Mouse (Mus musculus): ENCODE data around the gene Egf. TPM values are rescaled to one million over a fixed set of nuclear protein-coding genes. Genes with fewer than 3 reads are reported as not detected.
A peak's percentile ranks its signal among the peaks of the same experiment; 100 is the strongest.

Gene Egf
- polyA plus RNA-seq, 1 experiment from 2014 or later = 1.1 TPM

GRCm38 (mm10) chr3:129650293-129650612, 104.9 kb downstream of the Egf start:
- Histone ChIP-seq H3K9ac (ENCODE audit: low read length) (no peak overlapping the region), H3K4me3 (ENCODE audit: low read depth, low read length) (no peak overlapping the region), H3K27ac (ENCODE audit: low read depth, low read length) (no peak overlapping the region), H3K27me3 (ENCODE audit: control insufficient read depth, insufficient read depth, low read length) (no peaks in the 10 kb centered on the region), H3K4me1 (ENCODE audit: control insufficient read depth, insufficient read depth, low read length) (no peaks in the 10 kb centered on the region), H3K9me3 (ENCODE audit: control insufficient read depth, low read length) (no peaks in the 10 kb centered on the region), H3K4me2 (no peak overlapping the region), H3K36me3 (ENCODE audit: control insufficient read depth, insufficient read depth, low read length) (no peaks in the 10 kb centered on the region)
- ATAC-seq (ENCODE audit: low FRiP score) = no peak
- DNase-seq (ENCODE audit: low spot score, missing footprints) = no peak

GRCm38 (mm10) chr3:129649586-129650292, 105.4 kb downstream of the Egf start:
- no peaks in the 10 kb centered on the region for H3K4me1 ChIP-seq (ENCODE audit: control insufficient read depth, insufficient read depth, low read length)
- H3K4me2 ChIP-seq = no peak overlapping the region
- H3K9me3 ChIP-seq (ENCODE audit: control insufficient read depth, low read length) = no peaks in the 10 kb centered on the region
- H3K4me3 ChIP-seq (ENCODE audit: low read depth, low read length) = no peak overlapping the region
- no peak overlapping the region for H3K27ac ChIP-seq (ENCODE audit: low read depth, low read length)
- no peak for DNase-seq (ENCODE audit: low spot score, missing footprints)
- H3K9ac ChIP-seq (ENCODE audit: low read length) = no peak overlapping the region
- H3K27me3 ChIP-seq (ENCODE audit: control insufficient read depth, insufficient read depth, low read length) = no peaks in the 10 kb centered on the region
- no peaks in the 10 kb centered on the region for H3K36me3 ChIP-seq (ENCODE audit: control insufficient read depth, insufficient read depth, low read length)
- 62% methylated on average over 8 of the region's 8 CpGs for WGBS
- ATAC-seq (ENCODE audit: low FRiP score) = no peak

- Histone ChIP-seq H3K4me3 (ENCODE audit: low read depth, low read length) (no peak overlapping the region), H3K9me3 (ENCODE audit: control insufficient read depth, low read length) (no peaks in the 10 kb centered on the region), H3K4me1 (ENCODE audit: control insufficient read depth, insufficient read depth, low read length) (no peaks in the 10 kb centered on the region), H3K4me2 (no peak overlapping the region), H3K27me3 (ENCODE audit: control insufficient read depth, insufficient read depth, low read length) (no peaks in the 10 kb centered on the region), H3K36me3 (ENCODE audit: control insufficient read depth, insufficient read depth, low read length) (no peaks in the 10 kb centered on the region), H3K27ac (ENCODE audit: low read depth, low read length) (no peak overlapping the region), H3K9ac (ENCODE audit: low read length) (no peak overlapping the region)
- ATAC-seq (ENCODE audit: low FRiP score) (no peak), DNase-seq (ENCODE audit: low spot score, missing footprints) (no peak)
- WGBS = 79% methylated on average over 5 of the region's 5 CpGs
These were observed 106.5 kb downstream of the Egf start for GRCm38 (mm10) chr3:129648598-129648997.

GRCm38 (mm10) chr3:129647312-129647711, 107.8 kb downstream of the Egf start:
- 86% methylated on average over 10 of the region's 10 CpGs for WGBS

GRCm38 (mm10) chr3:129646781-129647180, 108.3 kb downstream of the Egf start:
- Histone ChIP-seq H3K9me3 (ENCODE audit: control insufficient read depth, low read length) (no peaks in the 10 kb centered on the region), H3K27ac (ENCODE audit: low read depth, low read length) (no peak overlapping the region), H3K4me1 (ENCODE audit: control insufficient read depth, insufficient read depth, low read length) (no peaks in the 10 kb centered on the region), H3K4me3 (ENCODE audit: low read depth, low read length) (no peak overlapping the region), H3K4me2 (no peak overlapping the region), H3K36me3 (ENCODE audit: control insufficient read depth, insufficient read depth, low read length) (no peaks in the 10 kb centered on the region), H3K27me3 (ENCODE audit: control insufficient read depth, insufficient read depth, low read length) (no peaks in the 10 kb centered on the region), H3K9ac (ENCODE audit: low read length) (no peak overlapping the region)
- 91% methylated on average over 5 of the region's 5 CpGs for WGBS
- DNase-seq (ENCODE audit: low spot score, missing footprints) (no peak), ATAC-seq (ENCODE audit: low FRiP score) (no peak)

More at GRCm38 (mm10) chr3:129647312-129647711, 107.8 kb downstream of the Egf start:
- H3K9me3 ChIP-seq (ENCODE audit: control insufficient read depth, low read length) = no peaks in the 10 kb centered on the region
- no peaks in the 10 kb centered on the region for H3K4me1 ChIP-seq (ENCODE audit: control insufficient read depth, insufficient read depth, low read length)
- no peak for DNase-seq (ENCODE audit: low spot score, missing footprints)
- no peak overlapping the region for H3K4me2 ChIP-seq
- H3K27me3 ChIP-seq (ENCODE audit: control insufficient read depth, insufficient read depth, low read length) = no peaks in the 10 kb centered on the region
- no peak for ATAC-seq (ENCODE audit: low FRiP score)
- H3K27ac ChIP-seq (ENCODE audit: low read depth, low read length) = no peak overlapping the region
- no peak overlapping the region for H3K9ac ChIP-seq (ENCODE audit: low read length)
- H3K4me3 ChIP-seq (ENCODE audit: low read depth, low read length) = no peak overlapping the region
- H3K36me3 ChIP-seq (ENCODE audit: control insufficient read depth, insufficient read depth, low read length) = no peaks in the 10 kb centered on the region

GRCm38 (mm10) chr3:129645409-129645808, 109.7 kb downstream of the Egf start:
- no peak for ATAC-seq (ENCODE audit: low FRiP score)
- no peaks in the 10 kb centered on the region for H3K9me3 ChIP-seq (ENCODE audit: control insufficient read depth, low read length)
- 63% methylated on average over 3 of the region's 3 CpGs for WGBS

GRCm38 (mm10) chr3:129641621-129642020, 113.5 kb downstream of the Egf start:
- 91% methylated on average over 7 of the region's 7 CpGs for WGBS
- DNase-seq (ENCODE audit: low spot score, missing footprints) = no peak
- H3K27ac ChIP-seq (ENCODE audit: low read depth, low read length) = no peak overlapping the region
- H3K4me2 ChIP-seq = no peak overlapping the region
- ATAC-seq (ENCODE audit: low FRiP score) = no peak
- H3K36me3 ChIP-seq (ENCODE audit: control insufficient read depth, insufficient read depth, low read length) = no peaks in the 10 kb centered on the region
- H3K27me3 ChIP-seq (ENCODE audit: control insufficient read depth, insufficient read depth, low read length) = no peaks in the 10 kb centered on the region
- no peak overlapping the region for H3K9ac ChIP-seq (ENCODE audit: low read length)
- peaks cover 8% of the 10 kb centered on the region for H3K4me1 ChIP-seq (ENCODE audit: control insufficient read depth, insufficient read depth, low read length)
- H3K9me3 ChIP-seq (ENCODE audit: control insufficient read depth, low read length) = no peaks in the 10 kb centered on the region
- no peak overlapping the region for H3K4me3 ChIP-seq (ENCODE audit: low read depth, low read length)

More at GRCm38 (mm10) chr3:129645409-129645808, 109.7 kb downstream of the Egf start:
- H3K4me2 ChIP-seq = no peak overlapping the region
- no peaks in the 10 kb centered on the region for H3K27me3 ChIP-seq (ENCODE audit: control insufficient read depth, insufficient read depth, low read length)
- no peaks in the 10 kb centered on the region for H3K36me3 ChIP-seq (ENCODE audit: control insufficient read depth, insufficient read depth, low read length)
- no peak for DNase-seq (ENCODE audit: low spot score, missing footprints)
- no peak overlapping the region for H3K27ac ChIP-seq (ENCODE audit: low read depth, low read length)
- no peak overlapping the region for H3K9ac ChIP-seq (ENCODE audit: low read length)
- H3K4me3 ChIP-seq (ENCODE audit: low read depth, low read length) = no peak overlapping the region
- H3K4me1 ChIP-seq (ENCODE audit: control insufficient read depth, insufficient read depth, low read length) = 0 out of 2 replicates have a peak, but pooled peaks cover 2% of the 10 kb centered on the region

GRCm38 (mm10) chr3:129640211-129641000, 114.7 kb downstream of the Egf start:
- Histone ChIP-seq H3K4me3 (ENCODE audit: low read depth, low read length) (no peak overlapping the region), H3K9me3 (ENCODE audit: control insufficient read depth, low read length) (no peaks in the 10 kb centered on the region), H3K9ac (ENCODE audit: low read length) (no peak overlapping the region; the same call in 1 of the 2 replicates), H3K4me2 (no peak overlapping the region), H3K27me3 (ENCODE audit: control insufficient read depth, insufficient read depth, low read length) (no peaks in the 10 kb centered on the region), H3K36me3 (ENCODE audit: control insufficient read depth, insufficient read depth, low read length) (no peaks in the 10 kb centered on the region), H3K4me1 (ENCODE audit: control insufficient read depth, insufficient read depth, low read length) (peaks cover 8% of the 10 kb centered on the region), H3K27ac (ENCODE audit: low read depth, low read length) (no peak overlapping the region)
- 65% methylated on average over 10 of the region's 10 CpGs for WGBS
- DNase-seq (ENCODE audit: low spot score, missing footprints) = no peak
- peak; percentile 87 for ATAC-seq (ENCODE audit: low FRiP score)

GRCm38 (mm10) chr3:129639701-129640100, 115.4 kb downstream of the Egf start:
- Histone ChIP-seq H3K9ac (ENCODE audit: low read length) (no peak overlapping the region), H3K27me3 (ENCODE audit: control insufficient read depth, insufficient read depth, low read length) (no peaks in the 10 kb centered on the region), H3K9me3 (ENCODE audit: control insufficient read depth, low read length) (no peaks in the 10 kb centered on the region), H3K27ac (ENCODE audit: low read depth, low read length) (no peak overlapping the region), H3K4me2 (no peak overlapping the region), H3K4me3 (ENCODE audit: low read depth, low read length) (no peak overlapping the region), H3K36me3 (ENCODE audit: control insufficient read depth, insufficient read depth, low read length) (no peaks in the 10 kb centered on the region), H3K4me1 (ENCODE audit: control insufficient read depth, insufficient read depth, low read length) (peaks cover 8% of the 10 kb centered on the region)
- WGBS = 85% methylated on average over 5 of the region's 5 CpGs
- no peak for DNase-seq (ENCODE audit: low spot score, missing footprints)
- no peak for ATAC-seq (ENCODE audit: low FRiP score)
